Mouse (Mus musculus) left cerebral cortex, postnatal 36 days (tissue): ENCODE data around the gene Casp12. TPM values are rescaled to one million over a fixed set of nuclear protein-coding genes. Genes with fewer than 3 reads are reported as not detected.

Source experiments
- total RNA-seq, 2 experiments: library from RNA; stranded (reverse); gene quantifications; 2 replicates each; pipeline ENCODE4 v1.2.3; 2021

The Casp12 gene
- total RNA-seq, 2 experiments from 2014 or later: 1.1 to 2.0 TPM

Other genes with a start within 250 kb of the Casp12 start
- 1 to 10 TPM in 1 of 2 experiments, under 1 TPM in 1; 0.76 to 1.3 TPM for gene Casp1, start 46.9 kb upstream of the Casp12 start, total RNA-seq
- 1 to 10 TPM in 1 of 2 experiments, under 1 TPM in 1; 1.00 to 1.0 TPM for gene Casp4, start 36.6 kb upstream of the Casp12 start, total RNA-seq